Mouse (Mus musculus): ENCODE results near the gene Vps35l. TPM values are rescaled to one million over a fixed set of nuclear protein-coding genes. Genes with fewer than 3 reads are reported as not detected.

The Vps35l gene
- polyA plus RNA-seq, 1 experiment from 2014 or later: 48.1 TPM

GRCm38 (mm10) chr7:118806631-118807411, 66.8 kb downstream of the Vps35l start:
- WGBS (ENCODE audit: insufficient replicate concordance): 59% methylated on average over 16 of the region's 16 CpGs
- no peak overlapping the region for H3K27ac ChIP-seq (ENCODE audit: low read depth, low read length)
- H3K4me2 ChIP-seq: no peak overlapping the region
- H3K9me3 ChIP-seq (replicated peaks; ENCODE audit: control insufficient read depth, low read length): no peaks in the 10 kb centered on the region
- peaks cover 3% of the 10 kb centered on the region; the same call in 1 of the 2 replicates for H3K4me1 ChIP-seq (ENCODE audit: control insufficient read depth, insufficient read depth, low read length)
- no peak overlapping the region for H3K9ac ChIP-seq (ENCODE audit: low read depth, low read length)
- no peak for ATAC-seq (replicated peaks; ENCODE audit: insufficient number of reproducible peaks, low FRiP score, low TSS enrichment)
- no peaks in the 10 kb centered on the region for H3K27me3 ChIP-seq (ENCODE audit: control insufficient read depth, insufficient read depth, low read length)
- peaks cover 8% of the 10 kb centered on the region for H3K36me3 ChIP-seq (ENCODE audit: control insufficient read depth, insufficient read depth, low read length)
- H3K4me3 ChIP-seq (ENCODE audit: low read depth, low read length): no peak overlapping the region

GRCm38 (mm10) chr7:118807899-118808298, 67.9 kb downstream of the Vps35l start:
- no peaks in the 10 kb centered on the region for H3K9me3 ChIP-seq (replicated peaks; ENCODE audit: control insufficient read depth, low read length)
- H3K27me3 ChIP-seq (ENCODE audit: control insufficient read depth, insufficient read depth, low read length): no peaks in the 10 kb centered on the region
- H3K9ac ChIP-seq (ENCODE audit: low read depth, low read length): no peak overlapping the region
- peaks cover 3% of the 10 kb centered on the region; the same call in 1 of the 2 replicates for H3K4me1 ChIP-seq (ENCODE audit: control insufficient read depth, insufficient read depth, low read length)
- 81% methylated on average over 8 of the region's 8 CpGs for WGBS (ENCODE audit: insufficient replicate concordance)
- H3K27ac ChIP-seq (ENCODE audit: low read depth, low read length): no peak overlapping the region
- no peaks in the 10 kb centered on the region for H3K36me3 ChIP-seq (ENCODE audit: control insufficient read depth, insufficient read depth, low read length)
- no peak overlapping the region for H3K4me3 ChIP-seq (ENCODE audit: low read depth, low read length)
- H3K4me2 ChIP-seq: no peak overlapping the region
- ATAC-seq (replicated peaks; ENCODE audit: insufficient number of reproducible peaks, low FRiP score, low TSS enrichment): no peak

- 71% methylated on average over 12 of the region's 12 CpGs for WGBS (ENCODE audit: insufficient replicate concordance)
- no peaks in the 10 kb centered on the region for H3K9me3 ChIP-seq (replicated peaks; ENCODE audit: control insufficient read depth, low read length)
- H3K36me3 ChIP-seq (ENCODE audit: control insufficient read depth, insufficient read depth, low read length): peaks cover 6% of the 10 kb centered on the region; the same call in 1 of the 2 replicates
- no peak for ATAC-seq (replicated peaks; ENCODE audit: insufficient number of reproducible peaks, low FRiP score, low TSS enrichment)
- H3K4me3 ChIP-seq (ENCODE audit: low read depth, low read length): no peak overlapping the region
- H3K9ac ChIP-seq (ENCODE audit: low read depth, low read length): no peak overlapping the region
- H3K27ac ChIP-seq (ENCODE audit: low read depth, low read length): no peak overlapping the region
- H3K27me3 ChIP-seq (ENCODE audit: control insufficient read depth, insufficient read depth, low read length): no peaks in the 10 kb centered on the region
- H3K4me2 ChIP-seq: no peak overlapping the region
- H3K4me1 ChIP-seq (ENCODE audit: control insufficient read depth, insufficient read depth, low read length): peaks cover 3% of the 10 kb centered on the region; the same call in 1 of the 2 replicates
Measured at GRCm38 (mm10) chr7:118811407-118812106, 71.5 kb downstream of the Vps35l start.

- Histone ChIP-seq H3K4me3 (ENCODE audit: low read depth, low read length) (no peak overlapping the region), H3K27me3 (ENCODE audit: control insufficient read depth, insufficient read depth, low read length) (no peaks in the 10 kb centered on the region), H3K36me3 (ENCODE audit: control insufficient read depth, insufficient read depth, low read length) (peaks cover 9% of the 10 kb centered on the region), H3K4me2 (no peak overlapping the region), H3K27ac (ENCODE audit: low read depth, low read length) (no peak overlapping the region), H3K9me3 (replicated peaks; ENCODE audit: control insufficient read depth, low read length) (no peaks in the 10 kb centered on the region), H3K4me1 (ENCODE audit: control insufficient read depth, insufficient read depth, low read length) (no peaks in the 10 kb centered on the region), H3K9ac (ENCODE audit: low read depth, low read length) (no peak overlapping the region)
- WGBS (ENCODE audit: insufficient replicate concordance): 80% methylated on average over 4 of the region's 4 CpGs
- no peak for ATAC-seq (replicated peaks; ENCODE audit: insufficient number of reproducible peaks, low FRiP score, low TSS enrichment)
Measured at GRCm38 (mm10) chr7:118813592-118813991, 73.6 kb downstream of the Vps35l start.

GRCm38 (mm10) chr7:118816275-118816674, 76.2 kb downstream of the Vps35l start:
- 93% methylated on average over 3 of the region's 3 CpGs for WGBS (ENCODE audit: insufficient replicate concordance)
- ATAC-seq (replicated peaks; ENCODE audit: insufficient number of reproducible peaks, low FRiP score, low TSS enrichment): no peak
- Histone ChIP-seq H3K4me3 (ENCODE audit: low read depth, low read length) (no peak overlapping the region), H3K27me3 (ENCODE audit: control insufficient read depth, insufficient read depth, low read length) (no peaks in the 10 kb centered on the region), H3K9me3 (replicated peaks; ENCODE audit: control insufficient read depth, low read length) (no peaks in the 10 kb centered on the region), H3K4me2 (no peak overlapping the region), H3K9ac (ENCODE audit: low read depth, low read length) (no peak overlapping the region), H3K27ac (ENCODE audit: low read depth, low read length) (no peak overlapping the region), H3K4me1 (ENCODE audit: control insufficient read depth, insufficient read depth, low read length) (no peaks in the 10 kb centered on the region), H3K36me3 (ENCODE audit: control insufficient read depth, insufficient read depth, low read length) (peaks cover 9% of the 10 kb centered on the region)

GRCm38 (mm10) chr7:118817741-118818140, 77.7 kb downstream of the Vps35l start:
- no peaks in the 10 kb centered on the region for H3K9me3 ChIP-seq (replicated peaks; ENCODE audit: control insufficient read depth, low read length)
- no peaks in the 10 kb centered on the region for H3K27me3 ChIP-seq (ENCODE audit: control insufficient read depth, insufficient read depth, low read length)
- H3K36me3 ChIP-seq (ENCODE audit: control insufficient read depth, insufficient read depth, low read length): peaks cover 9% of the 10 kb centered on the region
- ATAC-seq (replicated peaks; ENCODE audit: insufficient number of reproducible peaks, low FRiP score, low TSS enrichment): no peak
- H3K9ac ChIP-seq (ENCODE audit: low read depth, low read length): no peak overlapping the region
- H3K4me3 ChIP-seq (ENCODE audit: low read depth, low read length): no peak overlapping the region
- 83% methylated on average over 7 of the region's 7 CpGs for WGBS (ENCODE audit: insufficient replicate concordance)
- no peak overlapping the region for H3K27ac ChIP-seq (ENCODE audit: low read depth, low read length)
- no peaks in the 10 kb centered on the region for H3K4me1 ChIP-seq (ENCODE audit: control insufficient read depth, insufficient read depth, low read length)
- H3K4me2 ChIP-seq: no peak overlapping the region

GRCm38 (mm10) chr7:118819666-118820065, 79.6 kb downstream of the Vps35l start:
- H3K27ac ChIP-seq (ENCODE audit: low read depth, low read length): no peak overlapping the region
- 73% methylated on average over 1 of the region's 1 CpGs for WGBS (ENCODE audit: insufficient replicate concordance)
- no peak overlapping the region for H3K4me2 ChIP-seq
- H3K27me3 ChIP-seq (ENCODE audit: control insufficient read depth, insufficient read depth, low read length): no peaks in the 10 kb centered on the region
- no peak for ATAC-seq (replicated peaks; ENCODE audit: insufficient number of reproducible peaks, low FRiP score, low TSS enrichment)
- peaks cover 6% of the 10 kb centered on the region for H3K36me3 ChIP-seq (ENCODE audit: control insufficient read depth, insufficient read depth, low read length)
- no peaks in the 10 kb centered on the region for H3K4me1 ChIP-seq (ENCODE audit: control insufficient read depth, insufficient read depth, low read length)
- no peaks in the 10 kb centered on the region for H3K9me3 ChIP-seq (replicated peaks; ENCODE audit: control insufficient read depth, low read length)
- no peak overlapping the region for H3K4me3 ChIP-seq (ENCODE audit: low read depth, low read length)
- no peak overlapping the region for H3K9ac ChIP-seq (ENCODE audit: low read depth, low read length)

GRCm38 (mm10) chr7:118821356-118821755, 81.3 kb downstream of the Vps35l start:
- WGBS (ENCODE audit: insufficient replicate concordance): 58% methylated on average over 7 of the region's 7 CpGs
- no peak overlapping the region for H3K27ac ChIP-seq (ENCODE audit: low read depth, low read length)
- H3K36me3 ChIP-seq (ENCODE audit: control insufficient read depth, insufficient read depth, low read length): peaks cover 4% of the 10 kb centered on the region
- ATAC-seq (replicated peaks; ENCODE audit: insufficient number of reproducible peaks, low FRiP score, low TSS enrichment): no peak
- no peaks in the 10 kb centered on the region for H3K4me1 ChIP-seq (ENCODE audit: control insufficient read depth, insufficient read depth, low read length)
- H3K4me3 ChIP-seq (ENCODE audit: low read depth, low read length): no peak overlapping the region
- H3K9ac ChIP-seq (ENCODE audit: low read depth, low read length): no peak overlapping the region
- no peak overlapping the region for H3K4me2 ChIP-seq
- H3K9me3 ChIP-seq (replicated peaks; ENCODE audit: control insufficient read depth, low read length): no peaks in the 10 kb centered on the region
- no peaks in the 10 kb centered on the region for H3K27me3 ChIP-seq (ENCODE audit: control insufficient read depth, insufficient read depth, low read length)
